Mouse (Mus musculus) stomach, embryonic 14.5 days (tissue): Measurements from ENCODE around the gene Slco3a1. TPM values are rescaled to one million over a fixed set of nuclear protein-coding genes. Genes with fewer than 3 reads are reported as not detected.

Experiments
- ATAC-seq: fragments of 200-750 bp; cut with Nextera tagmentation; 2 replicates; pipeline ENCODE4 v1.8.0; 2017; ENCODE audit warnings: low read depth, moderate TSS enrichment; ENCODE audit not compliant: insufficient number of reproducible peaks, insufficient read depth, low FRiP score
- H3K27ac ChIP-seq: fragments of 300-500 bp; sonication (generic); 2 replicates; pipeline ENCODE4 v1.5.1; 2014; ENCODE audit warnings: mild to moderate bottlenecking, low read length, moderate library complexity, mixed read lengths
- H3K27me3 ChIP-seq: fragments of 300-500 bp; sonication (generic); 2 replicates; pipeline ENCODE4 v1.6.1; 2014; ENCODE audit warnings: low read length, control low read depth, mixed read lengths; ENCODE audit not compliant: control insufficient read depth, insufficient read depth
- H3K36me3 ChIP-seq: fragments of 300-500 bp; sonication (generic); 2 replicates; pipeline ENCODE4 v1.6.1; 2014; ENCODE audit warnings: mild to moderate bottlenecking, control low read depth, low read length, moderate library complexity, mixed read lengths; ENCODE audit not compliant: control insufficient read depth, insufficient read depth
- H3K4me1 ChIP-seq: fragments of 300-500 bp; sonication (generic); 2 replicates; pipeline ENCODE4 v1.6.1; 2014; ENCODE audit warnings: low read length, control low read depth, mixed read lengths; ENCODE audit not compliant: control insufficient read depth, insufficient read depth
- H3K4me2 ChIP-seq: fragments of 300-500 bp; sonication (generic); replicated peaks from 2 replicates; pipeline ENCODE4 v1.6.1; 2014; ENCODE audit warnings: low read depth, low read length, control low read depth
- H3K4me3 ChIP-seq: fragments of 300-500 bp; sonication (generic); 2 replicates; pipeline ENCODE4 v1.5.1; 2014; ENCODE audit warnings: low read depth, low read length, control low read depth
- H3K9ac ChIP-seq: fragments of 300-500 bp; sonication (generic); replicated peaks from 2 replicates; pipeline ENCODE4 v1.6.1; 2014; ENCODE audit warnings: low read depth, mild to moderate bottlenecking, control low read depth, low read length, moderate library complexity, mixed read lengths
- H3K9me3 ChIP-seq: fragments of 300-500 bp; sonication (generic); 2 replicates; pipeline ENCODE4 v1.6.1; 2016; ENCODE audit warnings: low read depth, low read length, control low read depth; ENCODE audit not compliant: control insufficient read depth
- WGBS: fragments of 180-500 bp; shearing (Covaris S2); extraction: QIAGEN DNeasy Blood & Tissue Kit; methylation state at CpG from one replicate; pipeline ENCODE4 v1.1.7; 2014; 5-methylcytosine and 5-hydroxymethylcytosine counted together
- polyA plus RNA-seq: library from polyadenylated mRNA; unstranded; fragments of >200 nt; fragmentation: Nextera tagmentation; extraction: Ambion mirVana; gene quantifications from 2 replicates; pipeline ENCODE4 v1.2.1, GENCODE M21; 2014

The Slco3a1 gene
- polyA plus RNA-seq, 1 experiment from 2014 or later: 9.1 TPM

DNA sequence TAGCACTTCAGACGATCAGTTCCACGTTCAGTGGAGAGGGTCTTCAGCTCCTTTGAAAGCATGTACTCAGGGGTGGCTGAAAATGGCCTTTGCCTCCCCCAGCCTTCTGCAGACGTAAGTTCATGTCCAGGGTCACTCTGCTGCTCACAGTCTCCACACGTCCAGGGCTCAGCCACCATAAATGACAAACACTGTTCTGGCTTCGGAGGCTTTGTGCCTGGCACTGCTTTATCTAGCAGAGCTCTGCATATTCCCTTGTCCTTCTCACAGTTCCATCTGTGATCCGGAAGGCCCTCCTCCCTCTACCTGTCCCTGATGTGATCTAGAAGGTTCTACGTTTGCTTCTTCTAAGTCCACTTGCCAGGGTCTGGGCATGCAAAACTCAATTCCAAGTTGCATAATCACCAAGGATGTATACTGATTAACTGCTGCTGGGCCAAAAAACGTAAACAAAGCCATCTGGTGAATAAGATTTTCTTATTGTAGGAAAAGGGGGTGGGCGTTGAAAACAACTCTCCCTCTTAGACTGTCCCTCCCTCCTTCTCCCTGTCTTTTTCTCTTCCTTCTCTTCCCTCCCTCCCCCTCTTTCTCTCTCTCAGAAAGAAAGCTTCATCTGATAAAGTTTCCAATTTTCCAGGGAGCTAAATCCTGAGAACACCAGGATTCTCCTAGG is 62.8 kb downstream of the Slco3a1 start:
- H3K36me3 ChIP-seq: no peaks in the 10 kb centered on the region
- no peaks in the 10 kb centered on the region for H3K9me3 ChIP-seq
- 57% methylated on average over 9 of the region's 9 CpGs for WGBS

DNA sequence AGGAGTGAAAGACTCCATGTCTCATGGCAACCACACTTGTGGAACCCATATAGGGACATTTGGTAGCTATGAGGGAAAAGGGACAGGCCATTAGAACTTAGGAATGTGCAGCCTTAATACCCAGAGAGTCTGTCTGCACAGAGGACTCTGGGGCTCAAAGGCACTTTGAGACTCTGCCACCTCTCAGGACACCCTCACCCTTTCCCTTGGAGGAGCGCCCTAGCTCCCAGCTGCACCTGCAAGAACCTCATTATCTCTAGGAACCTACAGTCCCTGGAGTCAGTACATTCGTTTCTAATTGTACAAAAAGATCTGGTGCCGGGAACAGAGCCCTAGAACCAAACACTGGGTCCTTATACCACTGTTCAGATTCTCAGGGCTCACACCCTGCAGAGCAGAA is 66.4 kb downstream of the Slco3a1 start:
- Histone ChIP-seq H3K4me1 (no peaks in the 10 kb centered on the region), H3K4me3 (no peak overlapping the region), H3K36me3 (no peaks in the 10 kb centered on the region), H3K27me3 (no peaks in the 10 kb centered on the region), H3K9me3 (no peaks in the 10 kb centered on the region), H3K4me2 (no peak overlapping the region), H3K27ac (no peak overlapping the region), H3K9ac (no peak overlapping the region)
- no peak for ATAC-seq
- WGBS: 87% methylated on average over 3 of the region's 3 CpGs

More for the DNA sequence above, 62.8 kb downstream of the Slco3a1 start:
- no peak overlapping the region for H3K27ac ChIP-seq
- ATAC-seq: no peak
- no peaks in the 10 kb centered on the region for H3K27me3 ChIP-seq
- no peak overlapping the region for H3K9ac ChIP-seq
- H3K4me1 ChIP-seq: no peaks in the 10 kb centered on the region
- H3K4me3 ChIP-seq: no peak overlapping the region
- H3K4me2 ChIP-seq: no peak overlapping the region

GRCm38 (mm10) chr7:74487727-74488126 is 66.9 kb downstream of the Slco3a1 start:
- no peaks in the 10 kb centered on the region for H3K27me3 ChIP-seq
- 82% methylated on average over 3 of the region's 3 CpGs for whole genome bisulfite sequencing
- no peak overlapping the region for H3K4me2 ChIP-seq
- ATAC-seq: no peak
- no peak overlapping the region for H3K27ac ChIP-seq
- H3K4me1 ChIP-seq: no peaks in the 10 kb centered on the region
- H3K9me3 ChIP-seq: no peaks in the 10 kb centered on the region
- no peak overlapping the region for H3K4me3 ChIP-seq
- no peak overlapping the region for H3K9ac ChIP-seq
- no peaks in the 10 kb centered on the region for H3K36me3 ChIP-seq

- H3K27ac ChIP-seq: no peak overlapping the region
- H3K4me1 ChIP-seq: no peaks in the 10 kb centered on the region
- H3K9ac ChIP-seq: no peak overlapping the region
- H3K4me3 ChIP-seq: no peak overlapping the region
- no peaks in the 10 kb centered on the region for H3K27me3 ChIP-seq
- H3K4me2 ChIP-seq: no peak overlapping the region
- WGBS: 87% methylated on average over 4 of the region's 4 CpGs
- no peaks in the 10 kb centered on the region for H3K9me3 ChIP-seq
- ATAC-seq: no peak
- H3K36me3 ChIP-seq: no peaks in the 10 kb centered on the region
These were observed 68.5 kb downstream of the Slco3a1 start for GRCm38 (mm10) chr7:74486083-74486482.

DNA sequence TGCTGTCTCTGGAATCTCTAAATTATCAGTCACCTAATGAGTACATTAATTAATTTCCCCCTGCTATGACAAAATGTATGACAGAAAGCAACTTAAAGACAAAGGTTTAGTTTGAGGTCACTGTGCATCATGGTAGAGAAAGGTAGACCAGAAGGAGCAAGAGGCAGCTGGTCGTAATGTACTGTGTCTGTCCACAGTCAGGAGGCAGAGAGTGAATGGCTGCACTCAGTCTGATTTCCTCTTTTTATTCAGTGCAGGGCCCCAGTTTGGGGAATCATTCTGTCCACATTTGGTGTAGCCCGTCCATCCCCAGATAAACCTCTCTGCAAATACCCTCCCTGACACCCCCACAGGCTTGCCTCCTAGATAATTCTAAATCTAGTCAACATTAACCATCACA is 68.9 kb downstream of the Slco3a1 start:
- 91% methylated on average over 2 of the region's 2 CpGs for WGBS

DNA sequence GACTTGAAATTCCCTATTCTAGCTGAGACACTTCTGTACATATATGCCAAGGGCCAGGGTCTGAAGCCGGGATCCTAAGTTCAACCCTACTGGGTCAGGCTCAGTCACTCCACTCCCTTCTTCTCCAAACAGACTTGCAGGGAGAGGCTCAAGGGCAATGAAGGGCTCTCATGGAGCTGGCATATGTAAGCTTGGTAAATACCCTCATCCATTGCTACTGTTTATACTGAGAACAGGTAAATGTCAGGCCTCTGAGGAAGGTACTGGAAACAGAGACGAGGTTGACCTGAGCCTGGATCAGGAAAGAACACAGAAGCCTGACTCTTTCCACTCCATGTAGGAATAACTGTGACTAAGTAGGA is 70.6 kb downstream of the Slco3a1 start:
- WGBS: 80% methylated on average over 2 of the region's 2 CpGs
- H3K4me3 ChIP-seq: no peak overlapping the region
- H3K9ac ChIP-seq: no peak overlapping the region
- no peaks in the 10 kb centered on the region for H3K9me3 ChIP-seq
- no peak overlapping the region for H3K27ac ChIP-seq
- H3K4me2 ChIP-seq: no peak overlapping the region
- H3K4me1 ChIP-seq: no peaks in the 10 kb centered on the region
- no peaks in the 10 kb centered on the region for H3K36me3 ChIP-seq
- H3K27me3 ChIP-seq: no peaks in the 10 kb centered on the region
- no peak for ATAC-seq

More for the DNA sequence above, 68.9 kb downstream of the Slco3a1 start:
- Histone ChIP-seq H3K9ac (no peak overlapping the region), H3K4me1 (no peaks in the 10 kb centered on the region), H3K4me2 (no peak overlapping the region), H3K9me3 (no peaks in the 10 kb centered on the region), H3K27ac (no peak overlapping the region), H3K4me3 (no peak overlapping the region), H3K27me3 (no peaks in the 10 kb centered on the region), H3K36me3 (no peaks in the 10 kb centered on the region)
- ATAC-seq: no peak

DNA sequence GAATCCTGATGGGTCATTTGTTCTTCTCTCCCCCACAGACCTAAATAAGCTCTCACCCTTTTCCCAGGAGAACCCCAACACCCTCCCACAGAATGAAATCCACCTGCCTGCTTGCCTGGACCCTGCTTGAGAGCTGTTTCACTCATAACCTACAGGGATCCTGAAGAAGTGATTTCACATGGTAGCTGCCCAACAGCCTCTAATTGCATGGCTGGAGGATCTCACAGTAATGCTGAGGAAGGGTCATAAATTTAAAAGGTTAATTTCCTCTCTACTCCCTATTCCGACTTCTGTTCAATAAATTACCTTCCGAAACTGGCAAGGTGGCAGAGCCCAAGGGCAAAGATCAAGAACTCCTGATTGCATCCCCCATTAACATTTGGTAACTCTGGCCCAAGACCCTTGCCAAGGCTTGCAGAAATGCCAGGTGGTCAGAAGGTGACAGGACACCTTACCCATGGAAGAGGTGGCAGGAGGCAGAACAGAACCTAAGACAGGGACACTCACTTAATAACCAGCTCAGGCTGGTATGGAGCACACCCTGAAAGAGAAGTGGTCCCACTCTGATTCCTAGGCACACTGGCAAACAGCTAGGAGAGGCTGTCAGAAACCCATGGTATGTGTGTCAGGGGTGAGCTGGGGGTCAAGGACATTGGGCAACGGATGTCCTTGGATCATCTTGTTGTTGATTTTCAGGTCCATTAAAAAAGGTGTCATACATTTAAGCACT is 71.1 kb downstream of the Slco3a1 start:
- Histone ChIP-seq H3K9ac (no peak overlapping the region), H3K36me3 (no peaks in the 10 kb centered on the region), H3K27ac (no peak overlapping the region), H3K27me3 (no peaks in the 10 kb centered on the region), H3K4me3 (no peak overlapping the region), H3K4me2 (no peak overlapping the region), H3K9me3 (no peaks in the 10 kb centered on the region), H3K4me1 (no peaks in the 10 kb centered on the region)
- WGBS: 68% methylated on average over 3 of the region's 3 CpGs
- ATAC-seq: no peak

GRCm38 (mm10) chr7:74471740-74472139 is 82.8 kb downstream of the Slco3a1 start:
- H3K36me3 ChIP-seq: no peaks in the 10 kb centered on the region
- ATAC-seq: no peak
- no peak overlapping the region for H3K9ac ChIP-seq
- H3K4me2 ChIP-seq: no peak overlapping the region
- no peaks in the 10 kb centered on the region for H3K4me1 ChIP-seq
- H3K9me3 ChIP-seq: no peaks in the 10 kb centered on the region
- no peak overlapping the region for H3K4me3 ChIP-seq
- H3K27me3 ChIP-seq: no peaks in the 10 kb centered on the region
- WGBS: 75% methylated on average over 7 of the region's 7 CpGs
- no peak overlapping the region for H3K27ac ChIP-seq
